Mouse (Mus musculus): ENCODE measurements at regions not wholly inside any gene's neighbourhood (a gene's known extent, or its start where the extent isn't known, plus 50 kb on each side); places are given as distances from the start of the nearest gene placed in this dataset.

DNA sequence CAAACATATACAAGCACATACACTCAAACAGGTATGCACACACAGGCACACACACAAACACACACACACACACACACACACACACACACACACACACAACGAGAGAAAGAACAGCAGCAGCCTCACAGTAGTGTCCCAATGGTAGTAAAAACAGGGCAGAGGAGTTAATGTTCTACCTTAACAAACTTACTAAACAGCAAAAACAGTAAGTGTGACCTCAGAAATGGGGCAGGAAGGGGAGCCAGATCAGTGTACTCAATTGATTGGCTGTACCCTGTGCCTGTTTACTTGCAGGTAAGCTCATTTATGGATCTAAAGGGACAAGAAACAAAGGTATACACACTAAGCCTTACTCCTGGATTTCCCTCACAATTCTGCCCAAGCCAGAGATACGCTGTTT lies 53.6 kb upstream of the Ell2 start:
- DNase-seq (ENCODE audit: low read depth): no peak

Data from 416B (cell line).